Mouse (Mus musculus): ENCODE data around the gene Gcc2.
A peak's percentile ranks its signal among the peaks of the same experiment; 100 is the strongest.

- TF ChIP-seq MYOD1 (IDR thresholded peaks at IDR 0.05; ENCODE audit: control insufficient read depth in 1 of 3, insufficient read length in 2 of 3, low read depth in 2 of 3) (peak in 1 of 3 experiments; percentile 14), POLR2A (IDR thresholded peaks at IDR 0.05; ENCODE audit: insufficient read length, low read depth) (no peak), POLR2AphosphoS2 (IDR thresholded peaks at IDR 0.05; ENCODE audit: insufficient read length, low read depth) (peak; percentile 16)
Measured at GRCm38 (mm10) chr10:58322361-58323027, 67.2 kb downstream of the Gcc2 start.
